ENCODE assay signal across 13 mouse cellular contexts in the genomic region with DNA sequence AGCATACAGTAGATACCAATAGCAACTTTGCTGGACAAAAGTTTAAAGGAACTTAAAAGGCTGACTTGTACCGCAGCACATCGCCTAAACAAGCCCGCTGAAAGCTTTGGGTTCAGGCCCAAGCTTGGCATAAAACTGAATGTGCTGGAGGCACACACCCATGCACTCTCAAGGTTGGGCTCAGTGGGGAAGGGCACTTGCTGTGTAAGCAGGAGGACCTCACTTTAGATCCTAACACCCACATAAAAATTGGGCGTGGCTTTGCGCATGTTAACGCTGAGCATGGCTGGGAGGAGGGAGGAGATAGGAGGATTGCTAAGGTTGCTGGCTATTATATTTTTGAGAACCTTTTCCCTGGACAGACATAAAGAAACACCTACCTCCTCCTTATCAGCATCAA. TPM values are rescaled to one million over a fixed set of nuclear protein-coding genes. Genes with fewer than 3 reads are reported as not detected.
A peak's percentile ranks its signal among the peaks of the same experiment; 100 is the strongest.
DNase-seq lines count a peak whose midpoint lies in the region; ATAC-seq and TF ChIP-seq lines count a peak whose summit lies in the region.
"Had no signal": no experiment of that assay in that cellular context is flagged by ENCODE, and none has a peak within 500 bp of the region (broad histone marks: within the 10 kb centered on the region; RNA-seq: fewer than 3 reads in every experiment).

No protein-coding gene starts in this region.

- TF ChIP-seq CTCF in testis, adult 2 months (IDR thresholded peaks at IDR 0.05; ENCODE audit: control insufficient read depth, insufficient read depth, insufficient replicate concordance, low read depth, low read length) = no peak

- no peak overlapping the region for H3K4me3 ChIP-seq in heart, embryonic 13.5 days
- H3K4me3 ChIP-seq in testis, adult 2 months (ENCODE audit: control insufficient read depth, low read depth, low read length) = no peak overlapping the region
- no peak overlapping the region for H3K4me3 ChIP-seq in intestine, embryonic 16.5 days (ENCODE audit: low read length)
- H3K4me3 ChIP-seq: midbrain, embryonic 12.5 days had no signal

- DNase-seq in heart, adult 9 months (ENCODE audit: low spot score in 2 of 2) = no peak
- no peak for DNase-seq in testis, postnatal 10 days (ENCODE audit: low spot score)
- peak; percentile 40 for DNase-seq in testis, postnatal 14 days (ENCODE audit: low spot score)
- DNase-seq in left cerebral cortex, adult 18-20 months (ENCODE audit: low spot score in 2 of 2) = no peak
- DNase-seq in thymus, adult 18-20 months = no peak
- DNase-seq: adrenal gland, adult 8-10 months; cerebellum, adult 18-20 months; forebrain, postnatal 0 days had no signal

- 49% methylated on average over 6 of the region's 6 CpGs for WGBS in heart, embryonic 13.5 days
- WGBS in intestine, embryonic 16.5 days = 42% methylated on average over 6 of the region's 6 CpGs

- ATAC-seq in heart, embryonic 13.5 days (ENCODE audit: extremely low read depth, insufficient number of reproducible peaks, low FRiP score, low TSS enrichment) = no peak
- peak; percentile 81 for ATAC-seq in intestine, embryonic 16.5 days
- ATAC-seq: forebrain, postnatal 0 days; hindbrain, embryonic 16.5 days had no signal

- TF ChIP-seq POLR2A in testis, adult 2 months (IDR thresholded peaks at IDR 0.05; ENCODE audit: control insufficient read depth, low read depth, low read length) = no peak

- H3K4me2 ChIP-seq in heart, embryonic 13.5 days = peak overlapping the region; percentile 4; the same call in 1 of the 2 replicates
- H3K4me2 ChIP-seq in intestine, embryonic 16.5 days (ENCODE audit: low read depth, low read length) = no peak overlapping the region
- H3K4me2 ChIP-seq: midbrain, embryonic 12.5 days had no signal

- no peaks in the 10 kb centered on the region for H3K27me3 ChIP-seq in heart, embryonic 13.5 days (replicated peaks)
- H3K27me3 ChIP-seq in testis, adult 2 months (ENCODE audit: control insufficient read depth, insufficient read depth, low read length) = no peaks in the 10 kb centered on the region
- no peaks in the 10 kb centered on the region for H3K27me3 ChIP-seq in intestine, embryonic 16.5 days (replicated peaks; ENCODE audit: control insufficient read depth, insufficient read depth, low read length)
- H3K27me3 ChIP-seq: midbrain, embryonic 12.5 days had no signal

- H3K9me3 ChIP-seq in heart, embryonic 13.5 days = no peaks in the 10 kb centered on the region
- H3K9me3 ChIP-seq in intestine, embryonic 16.5 days (ENCODE audit: control insufficient read depth, low read length) = no peaks in the 10 kb centered on the region
- H3K9me3 ChIP-seq: midbrain, embryonic 12.5 days had no signal

- H3K9ac ChIP-seq in heart, embryonic 13.5 days = peak overlapping the region; percentile 48; the same call in 1 of the 2 replicates
- H3K9ac ChIP-seq in intestine, embryonic 16.5 days (ENCODE audit: low read depth, low read length) = peak overlapping the region; percentile 33; the same call in 1 of the 2 replicates
- H3K9ac ChIP-seq: forebrain, postnatal 0 days; midbrain, embryonic 12.5 days had no signal

- H3K4me1 ChIP-seq in heart, embryonic 13.5 days = peaks cover 16% of the 10 kb centered on the region
- peaks cover 7% of the 10 kb centered on the region for H3K4me1 ChIP-seq in testis, adult 2 months (ENCODE audit: control insufficient read depth, insufficient read depth, low read length)
- peaks cover 6% of the 10 kb centered on the region; the same call in 1 of the 2 replicates for H3K4me1 ChIP-seq in intestine, embryonic 16.5 days (ENCODE audit: control insufficient read depth, insufficient read depth, low read length)

- peaks cover 10% of the 10 kb centered on the region for H3K36me3 ChIP-seq in heart, embryonic 13.5 days
- no peaks in the 10 kb centered on the region; the same call in 1 of the 2 replicates for H3K36me3 ChIP-seq in testis, adult 2 months (ENCODE audit: control insufficient read depth, insufficient read depth, low read length)
- no peaks in the 10 kb centered on the region for H3K36me3 ChIP-seq in intestine, embryonic 16.5 days (ENCODE audit: control insufficient read depth, insufficient read depth, low read length)

- peak overlapping the region; percentile 53 for H3K27ac ChIP-seq in heart, embryonic 13.5 days (replicated peaks)
- peak overlapping the region; percentile 77 for H3K27ac ChIP-seq in testis, adult 2 months (ENCODE audit: control insufficient read depth, insufficient read depth, low read depth, low read length)
- peak overlapping the region; percentile 71 for H3K27ac ChIP-seq in intestine, embryonic 16.5 days (ENCODE audit: low read length)
- H3K27ac ChIP-seq: midbrain, embryonic 12.5 days had no signal

RNA-seq across cellular contexts. Expression of a gene that starts 8.7 kb away (rescaled TPM):
- polyA plus RNA-seq in heart, embryonic 13.5 days (2015; fragmentation: Nextera tagmentation; extraction: Ambion mirVana) = 1,230 and 1,350 TPM in 2 replicates
- 328 TPM in 2 replicates for polyA plus RNA-seq in testis, adult 2 months (2012; rRNA removed)
- polyA plus RNA-seq in intestine, embryonic 16.5 days (2015; fragmentation: Nextera tagmentation; extraction: Ambion mirVana) = 1,346 and 1,379 TPM in 2 replicates
- total RNA-seq in left cerebral cortex, adult 18-20 months (2021) = 100 to 1,000 TPM; 462 to 494 TPM

RNA-seq across cellular contexts. Expression of a gene that starts 10.5 kb away (rescaled TPM):
- polyA plus RNA-seq in heart, embryonic 13.5 days (2015; fragmentation: Nextera tagmentation; extraction: Ambion mirVana) = 103 and 116 TPM in 2 replicates
- 22.8 and 24.8 TPM in 2 replicates for polyA plus RNA-seq in testis, adult 2 months (2012; rRNA removed)
- polyA plus RNA-seq in intestine, embryonic 16.5 days (2015; fragmentation: Nextera tagmentation; extraction: Ambion mirVana) = 140 and 150 TPM in 2 replicates
- 10 to 100 TPM; 85.4 to 90.8 TPM for total RNA-seq in left cerebral cortex, adult 18-20 months (2021)

RNA-seq across cellular contexts. Expression of a gene that starts 14.5 kb away (rescaled TPM):
- polyA plus RNA-seq in heart, embryonic 13.5 days (2015; fragmentation: Nextera tagmentation; extraction: Ambion mirVana) = 7.3 and 8.4 TPM in 2 replicates
- 18.0 and 19.4 TPM in 2 replicates for polyA plus RNA-seq in testis, adult 2 months (2012; rRNA removed)
- polyA plus RNA-seq in intestine, embryonic 16.5 days (2015; fragmentation: Nextera tagmentation; extraction: Ambion mirVana) = 11.6 and 12.4 TPM in 2 replicates
- total RNA-seq in left cerebral cortex, adult 18-20 months (2021) = 10 to 100 TPM; 10.6 to 11.4 TPM

RNA-seq across cellular contexts. Expression of a gene that starts 39.1 kb away (rescaled TPM):
- 0.62 and 1.2 TPM in 2 replicates for polyA plus RNA-seq in heart, embryonic 13.5 days (2015; fragmentation: Nextera tagmentation; extraction: Ambion mirVana)
- polyA plus RNA-seq in testis, adult 2 months (2012; rRNA removed) = 0.28 and 0.46 TPM in 2 replicates
- polyA plus RNA-seq in intestine, embryonic 16.5 days (2015; fragmentation: Nextera tagmentation; extraction: Ambion mirVana) = 1.5 and 1.6 TPM in 2 replicates
- total RNA-seq in left cerebral cortex, adult 18-20 months (2021) = 1 to 10 TPM; 1.4 to 1.7 TPM
